Mouse (Mus musculus) hindbrain, embryonic 11.5 days (tissue): ENCODE data around the gene Mroh3. TPM values are rescaled to one million over a fixed set of nuclear protein-coding genes. Genes with fewer than 3 reads are reported as not detected.

ENCODE experiments used
- ATAC-seq: fragments of 200-750 bp; cut with Nextera tagmentation; 2 replicates; pipeline ENCODE4 v1.8.0; 2017; ENCODE audit warnings: mild to moderate bottlenecking, moderate TSS enrichment, moderate library complexity; ENCODE audit not compliant: low FRiP score
- DNase-seq: peaks from one replicate; pipeline ENCODE4 v3.0.0-alpha.2; 2015; ENCODE audit warnings: low spot score
- H3K27ac ChIP-seq: fragments of 300-500 bp; sonication (generic); 2 replicates; pipeline ENCODE4 v1.5.1; 2014; ENCODE audit warnings: mild to moderate bottlenecking, low read depth, low read length
- H3K27me3 ChIP-seq: fragments of 300-500 bp; sonication (generic); 2 replicates; pipeline ENCODE4 v1.6.1; 2014; ENCODE audit warnings: mild to moderate bottlenecking, low read length, moderate library complexity, mixed read lengths; ENCODE audit not compliant: control insufficient read depth, insufficient read depth
- H3K36me3 ChIP-seq: fragments of 300-500 bp; sonication (generic); 2 replicates; pipeline ENCODE4 v1.6.1; 2014; ENCODE audit warnings: mild to moderate bottlenecking, low read length, moderate library complexity, mixed read lengths; ENCODE audit not compliant: control insufficient read depth, insufficient read depth
- H3K4me1 ChIP-seq: fragments of 300-500 bp; sonication (generic); replicated peaks from 2 replicates; pipeline ENCODE4 v1.6.1; 2014; ENCODE audit warnings: low read length, mixed read lengths; ENCODE audit not compliant: control insufficient read depth, insufficient read depth
- H3K4me2 ChIP-seq: fragments of 300-500 bp; sonication (generic); replicated peaks from 2 replicates; pipeline ENCODE4 v1.6.1; 2014; ENCODE audit warnings: mild to moderate bottlenecking, low read depth, low read length
- H3K4me3 ChIP-seq: fragments of 300-500 bp; sonication (generic); 2 replicates; pipeline ENCODE4 v1.5.1; 2014; ENCODE audit warnings: low read depth, low read length
- H3K9ac ChIP-seq: fragments of 300-500 bp; sonication (generic); 2 replicates; pipeline ENCODE4 v1.6.1; 2014; ENCODE audit warnings: low read depth, low read length
- H3K9me3 ChIP-seq: fragments of 300-500 bp; sonication (generic); 2 replicates; pipeline ENCODE4 v1.6.1; 2016; ENCODE audit warnings: low read length; ENCODE audit not compliant: control insufficient read depth
- WGBS: fragments of 180-500 bp; shearing (Covaris S2); extraction: QIAGEN DNeasy Blood & Tissue Kit; methylation state at CpG from one replicate; pipeline ENCODE4 v1.1.7; 2014; 5-methylcytosine and 5-hydroxymethylcytosine counted together
- polyA plus RNA-seq: library from polyadenylated mRNA; unstranded; fragments of >200 nt; fragmentation: Nextera tagmentation; extraction: Ambion mirVana; gene quantifications from 2 replicates; pipeline ENCODE4 v1.2.1, GENCODE M21; 2014

The Mroh3 gene
- polyA plus RNA-seq, 1 experiment from 2014 or later: 0.32 TPM

DNA sequence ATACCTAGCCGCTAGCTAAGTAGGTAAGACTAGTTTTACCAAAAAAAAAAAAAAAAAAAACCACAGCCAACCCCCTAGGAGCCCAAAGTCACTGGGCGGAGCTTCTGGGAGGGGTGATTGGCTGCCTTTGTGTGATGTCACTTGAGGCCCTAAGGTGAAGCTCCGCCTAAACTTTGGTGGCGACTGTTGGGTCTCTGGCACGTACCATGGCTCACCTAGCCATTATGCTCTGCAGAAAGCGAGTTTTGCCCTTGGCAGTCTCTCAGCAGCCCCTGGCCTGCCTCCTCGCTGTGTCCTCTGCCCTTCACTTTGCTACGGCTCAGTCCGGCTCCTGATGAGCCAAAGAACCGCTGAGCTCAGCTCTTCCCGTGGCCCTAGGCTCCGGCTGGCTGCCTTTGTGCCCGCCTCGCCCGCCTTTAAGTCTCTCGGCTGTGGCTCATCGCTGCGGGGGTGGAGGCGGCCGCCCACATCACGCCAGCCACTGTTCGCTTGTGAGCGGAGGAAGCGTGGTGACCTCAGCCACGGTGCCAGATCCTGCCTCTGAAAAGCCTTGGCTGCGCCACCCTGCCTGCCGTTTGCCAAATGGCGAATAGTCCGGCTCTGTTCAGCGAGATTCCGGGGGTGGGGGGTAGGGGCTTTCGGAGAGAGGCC lies 72.5 kb downstream of the Mroh3 start:
- H3K4me2 ChIP-seq: peak overlapping the region; percentile 77
- H3K27me3 ChIP-seq: no peaks in the 10 kb centered on the region
- peak; percentile 77 for DNase-seq
- peak overlapping the region; percentile 39 for H3K4me3 ChIP-seq
- peak overlapping the region; percentile 69 for H3K9ac ChIP-seq
- WGBS: under 1% methylated on average over 32 of the region's 32 CpGs
- H3K4me1 ChIP-seq: peaks cover 38% of the 10 kb centered on the region
- ATAC-seq: peak; percentile 52
- H3K27ac ChIP-seq: peak overlapping the region; percentile 66
- H3K36me3 ChIP-seq: no peaks in the 10 kb centered on the region
- H3K9me3 ChIP-seq: no peaks in the 10 kb centered on the region

DNA sequence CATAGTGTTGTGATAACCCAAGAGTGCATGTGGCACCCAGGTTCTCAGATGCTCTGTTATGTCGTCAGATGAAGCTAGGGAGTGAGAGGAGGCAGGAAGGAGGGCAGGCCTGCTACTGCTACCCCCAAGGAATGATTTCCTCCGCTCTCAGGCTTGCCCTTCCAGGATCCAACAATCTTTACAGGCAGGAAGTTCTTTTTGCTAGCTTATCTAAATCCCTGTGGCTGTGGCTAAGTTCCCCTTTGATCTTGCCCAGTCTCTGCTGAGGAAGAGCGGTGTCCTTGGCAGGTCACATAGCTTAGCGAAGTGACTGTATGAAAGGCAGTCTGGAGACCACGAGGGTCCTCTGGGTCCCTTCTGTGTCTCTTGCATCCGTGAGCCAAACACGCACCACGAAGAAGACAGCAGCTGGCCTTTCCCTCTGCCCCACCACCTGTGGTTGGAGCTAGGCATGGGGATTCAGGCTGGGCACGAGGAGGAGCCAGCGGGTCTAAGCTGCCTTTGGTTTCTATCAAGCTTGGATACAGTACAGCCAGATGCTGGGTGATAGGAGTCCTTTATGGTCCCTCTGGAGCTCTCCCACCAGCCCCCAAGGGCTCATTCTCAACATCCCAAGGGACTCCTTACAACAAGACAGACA lies 74.3 kb downstream of the Mroh3 start:
- H3K27me3 ChIP-seq: no peaks in the 10 kb centered on the region
- DNase-seq (no peak), ATAC-seq (no peak)
- H3K4me2 ChIP-seq: no peak overlapping the region
- no peak overlapping the region for H3K9ac ChIP-seq
- peaks cover 35% of the 10 kb centered on the region for H3K4me1 ChIP-seq
- H3K27ac ChIP-seq: no peak overlapping the region
- H3K9me3 ChIP-seq: no peaks in the 10 kb centered on the region
- 47% methylated on average over 10 of the region's 10 CpGs for WGBS
- H3K36me3 ChIP-seq: no peaks in the 10 kb centered on the region
- no peak overlapping the region for H3K4me3 ChIP-seq

DNA sequence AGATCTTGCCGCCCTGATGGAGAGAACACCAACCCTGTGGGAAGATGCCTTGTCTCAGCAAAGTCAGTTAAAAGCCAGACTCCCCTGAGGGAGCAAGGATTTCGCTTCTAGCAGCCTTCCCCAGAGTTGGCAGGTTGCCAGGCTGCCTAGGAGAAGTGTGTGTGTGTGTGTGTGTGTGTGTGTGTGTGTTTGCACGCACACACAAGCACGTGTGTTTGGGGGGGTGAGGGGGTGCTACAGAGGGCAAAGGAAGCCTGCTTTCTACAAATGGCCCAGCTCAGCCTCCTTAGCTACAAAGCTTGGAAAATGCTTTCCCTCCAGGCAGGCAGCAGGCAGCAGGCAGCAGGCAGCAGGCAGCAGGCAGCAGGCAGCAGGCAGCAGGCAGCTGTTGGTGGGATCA lies 75.1 kb downstream of the Mroh3 start:
- Histone ChIP-seq H3K4me1 (peaks cover 28% of the 10 kb centered on the region), H3K27me3 (no peaks in the 10 kb centered on the region), H3K4me3 (no peak overlapping the region), H3K36me3 (no peaks in the 10 kb centered on the region), H3K4me2 (no peak overlapping the region), H3K27ac (no peak overlapping the region), H3K9me3 (no peaks in the 10 kb centered on the region), H3K9ac (no peak overlapping the region)
- peak; percentile 75 for DNase-seq
- no peak for ATAC-seq
- WGBS: 10% methylated on average over 4 of the region's 4 CpGs

DNA sequence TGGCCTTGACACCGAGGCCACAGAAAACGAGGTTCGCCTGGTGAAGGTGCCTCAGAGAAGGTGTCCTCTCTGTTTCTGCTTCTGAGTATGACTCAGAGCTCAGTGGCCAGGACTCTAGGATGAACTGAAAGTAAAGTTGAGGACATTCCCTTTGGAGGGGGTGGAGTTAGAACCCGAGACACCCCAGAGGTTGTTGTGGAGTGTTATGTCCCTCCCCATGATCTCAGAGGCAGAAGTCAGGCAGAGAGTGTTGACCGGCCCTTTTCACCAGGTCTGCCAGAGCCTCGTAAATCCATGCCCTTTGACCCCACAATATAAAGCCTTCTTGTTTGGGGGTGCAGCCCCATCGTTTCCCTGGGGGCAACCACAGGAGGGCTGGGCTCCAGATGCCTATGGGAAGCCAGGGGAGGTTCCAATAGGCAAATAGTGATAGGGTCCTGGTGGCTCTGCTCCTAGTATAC lies 75.5 kb downstream of the Mroh3 start:
- Histone ChIP-seq H3K4me3 (no peak overlapping the region), H3K9me3 (no peaks in the 10 kb centered on the region), H3K27ac (no peak overlapping the region), H3K36me3 (no peaks in the 10 kb centered on the region), H3K4me2 (0 out of 2 replicates have a peak overlapping the region, but pooled peaks have one; percentile 11), H3K27me3 (no peaks in the 10 kb centered on the region), H3K4me1 (peaks cover 23% of the 10 kb centered on the region), H3K9ac (no peak overlapping the region)
- 22% methylated on average over 7 of the region's 7 CpGs for WGBS
- DNase-seq (no peak), ATAC-seq (no peak)

DNA sequence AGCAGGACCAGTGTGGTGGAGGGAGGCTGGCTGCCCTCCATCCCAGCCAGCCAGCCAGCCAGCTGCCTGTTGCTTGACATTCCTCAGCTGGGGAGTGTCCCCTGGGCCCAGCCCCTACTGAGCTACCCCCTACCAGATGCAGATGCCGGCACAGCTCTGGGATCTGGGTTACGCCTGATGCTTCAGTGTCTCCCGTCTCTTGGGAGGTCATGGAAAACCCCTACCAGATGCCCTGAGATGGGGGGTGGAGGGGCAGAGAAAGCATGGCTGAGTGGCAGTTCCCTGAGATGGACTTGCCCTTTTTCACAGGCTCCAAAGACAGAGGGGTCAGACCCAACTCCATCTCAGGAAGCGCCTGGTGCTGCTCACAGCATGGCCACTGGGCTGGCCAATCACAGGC lies 76.1 kb downstream of the Mroh3 start:
- peaks cover 21% of the 10 kb centered on the region for H3K4me1 ChIP-seq
- no peak overlapping the region for H3K4me3 ChIP-seq
- no peak for ATAC-seq
- H3K36me3 ChIP-seq: no peaks in the 10 kb centered on the region
- H3K27me3 ChIP-seq: no peaks in the 10 kb centered on the region
- WGBS: 35% methylated on average over 4 of the region's 4 CpGs
- H3K27ac ChIP-seq: no peak overlapping the region
- no peak for DNase-seq
- no peaks in the 10 kb centered on the region for H3K9me3 ChIP-seq
- H3K9ac ChIP-seq: no peak overlapping the region
- peak overlapping the region; percentile 22; the same call in 1 of the 2 replicates for H3K4me2 ChIP-seq

DNA sequence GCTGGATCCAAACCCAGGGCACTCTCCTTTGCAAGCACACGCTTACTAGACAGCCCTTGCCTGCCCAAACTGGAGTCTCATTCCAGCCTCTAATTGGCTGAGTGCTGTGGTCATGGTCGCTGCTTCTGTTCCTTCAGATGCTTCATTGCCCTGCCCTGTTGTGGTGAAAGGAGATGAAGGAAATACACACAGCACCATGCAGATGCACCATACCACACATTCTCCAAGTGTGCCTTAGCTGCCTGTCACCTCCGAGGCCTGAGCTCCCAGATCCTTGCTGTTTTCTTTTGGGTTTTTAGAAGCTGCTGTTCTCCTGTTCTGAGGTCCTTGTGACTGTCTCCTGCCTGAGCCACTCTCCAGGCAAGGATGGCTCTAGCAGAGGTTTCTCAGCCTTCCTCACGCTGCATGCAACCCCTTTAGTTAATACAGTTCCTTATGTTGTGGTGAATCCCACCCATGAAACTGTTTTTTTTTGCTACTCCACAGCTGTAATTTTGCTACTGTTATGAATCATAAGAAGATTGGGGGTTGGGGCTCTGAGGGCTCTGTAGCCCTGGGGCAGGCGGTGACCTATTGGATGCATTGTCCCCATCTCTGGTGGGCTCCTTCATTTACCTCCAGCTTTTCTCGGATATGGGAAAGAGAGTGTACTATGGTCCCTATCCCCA lies 76.7 kb downstream of the Mroh3 start:
- no peaks in the 10 kb centered on the region for H3K9me3 ChIP-seq
- no peak overlapping the region for H3K9ac ChIP-seq
- 69% methylated on average over 6 of the region's 6 CpGs for WGBS
- no peak overlapping the region for H3K27ac ChIP-seq
- no peak overlapping the region for H3K4me3 ChIP-seq
- H3K4me2 ChIP-seq: no peak overlapping the region; the same call in 1 of the 2 replicates
- no peaks in the 10 kb centered on the region for H3K27me3 ChIP-seq
- no peaks in the 10 kb centered on the region for H3K36me3 ChIP-seq
- peaks cover 19% of the 10 kb centered on the region for H3K4me1 ChIP-seq
- ATAC-seq (no peak), DNase-seq (no peak)

DNA sequence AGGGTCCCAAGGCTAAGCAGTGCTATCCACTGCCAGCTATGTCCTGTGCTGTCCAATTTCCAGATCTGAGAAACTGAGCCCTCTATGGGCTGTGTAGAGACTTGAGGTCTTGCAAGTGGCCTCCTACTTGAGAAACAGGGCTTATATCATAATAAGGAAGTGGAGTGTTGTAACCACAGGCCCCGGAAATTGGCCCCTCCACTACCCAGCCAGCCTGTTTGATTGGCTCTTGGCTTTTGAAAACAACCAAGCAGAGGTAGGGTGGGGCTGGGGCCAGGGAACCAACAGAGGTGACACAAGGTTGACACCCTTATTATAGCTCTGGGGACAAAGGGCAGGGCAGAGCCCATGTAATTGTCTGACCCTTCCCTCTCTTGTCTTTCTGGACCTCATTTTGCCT lies 77.6 kb downstream of the Mroh3 start:
- Histone ChIP-seq H3K9ac (no peak overlapping the region), H3K4me2 (peak overlapping the region; percentile 70; the same call in 1 of the 2 replicates), H3K27ac (no peak overlapping the region), H3K36me3 (no peaks in the 10 kb centered on the region), H3K4me1 (peaks cover 15% of the 10 kb centered on the region), H3K4me3 (no peak overlapping the region), H3K9me3 (no peaks in the 10 kb centered on the region), H3K27me3 (no peaks in the 10 kb centered on the region)
- no peak for DNase-seq
- ATAC-seq: no peak
- 77% methylated on average over 1 of the region's 1 CpGs for WGBS

DNA sequence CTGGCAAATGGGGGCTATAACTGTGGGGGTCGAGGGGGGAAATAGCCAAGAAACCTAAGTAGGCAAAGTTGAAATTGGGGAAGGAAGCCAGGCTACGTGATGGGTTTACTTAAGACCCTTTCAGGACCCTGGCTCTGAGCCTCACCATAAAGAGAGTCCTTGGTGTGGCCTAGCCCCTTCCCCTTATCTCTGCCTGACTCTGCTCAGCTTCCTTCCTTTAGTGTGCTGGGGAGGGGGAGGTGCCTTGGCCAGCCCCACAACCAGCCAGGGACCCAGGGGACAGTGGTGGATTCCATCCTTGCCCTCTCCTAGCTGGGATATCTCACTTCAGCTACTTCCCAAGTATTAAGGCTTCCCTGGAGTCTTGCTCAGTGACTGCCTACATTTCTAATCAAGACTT lies 78.1 kb downstream of the Mroh3 start:
- Histone ChIP-seq H3K9ac (no peak overlapping the region), H3K36me3 (no peaks in the 10 kb centered on the region), H3K4me2 (peak overlapping the region; percentile 70; the same call in 1 of the 2 replicates), H3K4me1 (peaks cover 15% of the 10 kb centered on the region), H3K4me3 (no peak overlapping the region), H3K27ac (no peak overlapping the region), H3K27me3 (no peaks in the 10 kb centered on the region), H3K9me3 (no peaks in the 10 kb centered on the region)
- ATAC-seq (no peak), DNase-seq (no peak)
- 89% methylated on average over 2 of the region's 2 CpGs for WGBS
